Mouse (Mus musculus): ENCODE measurements around the gene Gpr146.

DNA sequence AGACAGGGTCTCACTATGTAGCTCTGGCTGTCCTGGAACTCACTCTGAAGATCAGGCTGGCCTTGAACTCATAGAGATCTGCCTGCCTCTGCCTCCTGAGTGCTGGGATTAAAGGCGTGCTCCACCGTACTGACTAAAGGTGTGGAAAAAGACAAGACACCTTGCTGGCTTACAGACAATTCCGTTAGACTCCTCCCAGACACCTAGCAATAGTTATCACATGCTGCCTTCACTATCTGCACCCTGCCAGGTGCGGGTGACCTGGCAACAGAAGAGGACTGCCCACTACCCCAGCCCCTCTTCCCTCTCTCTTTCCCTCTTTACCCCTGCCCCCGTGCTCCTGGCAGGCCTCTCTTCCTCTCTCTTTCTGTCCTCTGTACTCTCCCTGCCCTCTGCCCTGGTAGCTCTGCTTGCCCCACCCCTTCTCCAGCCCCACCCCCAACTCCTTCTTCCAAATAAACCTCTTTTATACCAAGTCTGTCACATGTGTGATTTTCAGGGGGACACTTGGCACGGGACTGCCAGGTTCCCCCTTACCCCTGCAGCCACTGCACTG, 3.5 kb upstream of the Gpr146 start:
- TF ChIP-seq EP300 (optimal IDR thresholded peaks at IDR 0.05) (no peak), CTCF (IDR thresholded peaks at IDR 0.05; ENCODE audit: low read depth) (no peak)

Measured in stomach, postnatal 0 days (tissue).